Mouse (Mus musculus): Measurements from ENCODE around the gene Olfr279.
A peak's percentile ranks its signal among the peaks of the same experiment; 100 is the strongest.
"Not testable (repeated sequence)": the region's sequence is repeated elsewhere in the genome, so short reads cannot be mapped to it uniquely, and the experiment has no call there.

Olfr279 gene

GRCm38 (mm10) chr15:98512232-98512631 lies 20.0 kb downstream of the Olfr279 start:
- DNase-seq, result no peak

DNA sequence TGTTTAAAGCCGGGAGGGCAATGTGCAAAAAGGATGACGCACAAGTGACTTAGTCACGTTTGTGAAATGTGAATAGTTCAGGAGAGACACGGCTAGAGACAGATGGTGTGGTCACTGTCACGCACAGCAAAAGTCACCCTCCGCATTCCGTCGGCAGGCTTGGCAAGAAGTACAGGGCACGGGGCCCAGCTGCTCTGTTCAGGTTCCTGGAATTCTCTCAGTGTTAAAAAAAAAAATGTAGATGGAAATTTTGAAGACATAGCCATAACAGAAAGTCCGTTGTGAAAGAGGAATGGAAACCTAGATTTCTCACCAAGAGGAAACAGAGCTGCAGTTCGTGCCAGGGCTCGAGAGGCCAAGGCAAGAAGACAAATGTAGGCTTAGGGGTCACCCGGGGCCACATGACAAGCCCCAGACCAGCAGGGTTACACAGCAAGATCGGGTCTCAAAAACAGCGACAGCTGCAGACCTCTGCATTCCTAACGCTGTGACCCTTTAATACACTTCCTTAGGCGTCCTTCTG lies 20.7 kb downstream of the Olfr279 start:
- DNase-seq, result no peak

- DNase-seq, result not testable (repeated sequence)
These were observed 21.5 kb downstream of the Olfr279 start for GRCm38 (mm10) chr15:98513676-98514075.

DNA sequence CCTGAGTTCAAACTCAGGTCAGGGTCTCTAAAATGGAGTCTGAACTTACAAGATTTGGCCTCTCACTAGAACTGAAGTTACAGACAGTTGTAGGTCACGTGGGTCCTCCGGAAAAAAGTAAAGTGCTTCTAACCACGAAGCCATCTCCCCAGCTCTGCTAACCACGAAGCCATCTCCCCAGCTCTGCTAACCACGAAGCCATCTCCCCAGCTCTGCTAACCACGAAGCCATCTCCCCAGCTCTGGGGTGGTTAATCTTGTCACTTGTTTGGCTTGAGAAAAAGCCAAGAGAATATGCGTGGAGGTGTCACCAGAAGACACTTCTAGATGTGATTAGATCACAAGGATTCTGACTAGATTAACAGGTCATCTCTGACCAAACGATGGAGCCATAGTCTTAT lies 21.9 kb downstream of the Olfr279 start:
- no peak for DNase-seq

DNA sequence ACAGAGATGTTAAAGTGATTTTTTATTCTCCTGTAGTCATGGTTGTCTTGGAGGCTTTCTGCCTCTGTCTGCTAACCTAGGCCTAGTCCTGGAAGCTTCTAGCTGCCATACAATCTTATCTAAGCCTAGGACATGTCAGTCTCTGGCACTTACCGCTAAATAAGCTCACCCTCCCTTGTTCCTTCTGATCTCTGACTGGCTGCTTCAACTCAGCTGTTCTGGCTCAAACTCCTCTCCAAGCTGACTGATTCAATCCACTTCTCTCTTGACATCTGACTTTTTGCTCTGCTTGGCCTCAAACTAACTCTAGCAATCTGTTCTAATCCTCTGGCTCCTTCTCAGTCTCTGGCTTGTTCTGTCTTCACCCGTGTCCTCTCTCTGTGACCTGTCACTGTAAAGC lies 22.6 kb downstream of the Olfr279 start:
- DNase-seq, result not testable (repeated sequence)

DNA sequence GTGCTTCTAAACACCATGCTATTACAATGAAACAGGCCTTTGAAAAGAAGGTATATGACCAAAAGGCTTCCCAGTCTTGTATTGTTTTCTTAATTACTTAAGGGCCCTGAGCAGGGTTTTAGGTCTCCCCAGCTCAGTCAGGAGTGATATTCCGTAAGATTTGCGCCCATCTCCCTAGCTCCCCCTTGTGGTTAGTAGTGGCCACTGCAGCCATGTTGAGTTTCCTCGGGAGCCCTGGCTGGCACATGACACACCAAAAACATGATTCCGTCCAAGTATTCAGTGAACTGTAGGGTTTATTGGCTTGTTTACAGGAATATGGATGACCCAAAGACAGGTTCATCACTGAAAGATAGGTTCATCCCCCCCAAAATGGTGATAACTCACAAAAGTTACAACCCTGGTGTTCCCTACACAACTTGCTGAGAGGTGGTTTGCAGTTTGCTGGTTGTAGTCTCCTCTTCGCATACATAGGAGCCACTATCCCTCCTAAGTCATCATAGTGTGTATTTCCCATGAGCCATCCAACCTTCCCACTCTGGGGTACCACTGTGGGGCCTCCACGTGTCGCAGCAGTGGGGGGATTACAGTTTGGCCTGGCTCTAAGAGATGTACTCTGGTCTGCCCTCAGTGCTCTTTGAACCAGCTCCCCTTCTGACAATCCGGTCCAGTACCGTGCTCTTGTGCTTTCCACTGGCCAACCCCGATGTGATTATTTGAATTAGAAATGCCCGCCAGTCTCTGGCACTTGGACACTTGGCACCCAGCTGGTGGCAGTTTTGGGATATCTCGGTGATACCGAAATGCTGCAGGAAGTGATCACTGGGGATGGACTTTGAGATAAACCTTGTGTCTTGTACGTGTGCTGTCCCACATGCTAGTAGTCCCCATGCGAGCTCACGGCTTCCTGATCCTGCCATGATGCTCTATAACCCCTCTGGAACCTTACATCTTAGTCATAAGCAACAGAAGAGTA lies 25.5 kb downstream of the Olfr279 start:
- DNase-seq, result peak; percentile 34

- DNase-seq, result no peak
These were observed 29.0 kb downstream of the Olfr279 start for GRCm38 (mm10) chr15:98521245-98521644.

DNA sequence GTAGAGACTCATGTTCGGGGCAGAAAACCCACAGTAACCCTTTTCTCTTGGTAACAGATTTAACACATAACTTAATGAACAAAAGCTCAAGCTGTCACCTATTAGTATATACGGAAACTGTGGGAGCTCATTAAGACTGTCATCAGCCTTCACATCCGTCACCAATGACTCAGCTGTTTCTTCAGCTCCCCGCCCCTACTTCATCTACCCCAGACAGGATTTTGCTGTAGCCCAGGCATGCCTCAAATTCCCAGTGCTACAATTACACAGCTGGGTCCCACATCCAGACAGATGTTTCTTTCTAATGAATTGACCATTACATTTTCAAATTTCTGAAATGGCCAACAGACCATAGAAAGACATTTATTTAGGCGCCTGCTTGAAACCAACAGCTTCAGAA lies 33.9 kb downstream of the Olfr279 start:
- DNase-seq, result no peak

- DNase-seq, result no peak
These were observed 35.0 kb downstream of the Olfr279 start for GRCm38 (mm10) chr15:98527056-98527771.

DNA sequence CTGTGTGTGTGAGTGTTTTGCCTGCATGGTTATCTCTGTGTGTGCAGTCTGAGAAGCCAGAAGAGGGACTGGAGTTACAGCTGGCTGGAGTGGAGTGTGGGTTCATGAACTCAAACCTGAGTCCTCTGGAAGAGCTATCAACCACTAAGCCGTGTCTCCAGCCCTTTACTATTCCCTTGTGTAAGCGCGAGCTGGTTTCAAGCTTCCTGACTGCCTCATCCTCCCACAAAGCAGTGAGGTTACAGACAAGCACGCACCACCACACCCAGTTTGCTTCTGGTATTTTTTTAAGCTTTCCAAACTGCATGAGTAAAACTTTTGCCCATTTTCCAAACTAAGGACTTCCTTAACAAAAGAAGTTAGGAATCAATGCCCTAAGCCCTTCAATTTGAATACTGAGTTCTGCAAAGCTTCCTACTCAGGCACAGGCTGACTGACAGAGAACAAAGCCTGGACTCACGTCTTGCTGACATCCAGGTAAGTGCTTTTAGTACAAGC lies 35.9 kb downstream of the Olfr279 start:
- DNase-seq, result no peak

GRCm38 (mm10) chr15:98532281-98532680 lies 40.1 kb downstream of the Olfr279 start:
- DNase-seq, result no peak

GRCm38 (mm10) chr15:98533035-98533531 lies 40.9 kb downstream of the Olfr279 start:
- no peak for DNase-seq

DNA sequence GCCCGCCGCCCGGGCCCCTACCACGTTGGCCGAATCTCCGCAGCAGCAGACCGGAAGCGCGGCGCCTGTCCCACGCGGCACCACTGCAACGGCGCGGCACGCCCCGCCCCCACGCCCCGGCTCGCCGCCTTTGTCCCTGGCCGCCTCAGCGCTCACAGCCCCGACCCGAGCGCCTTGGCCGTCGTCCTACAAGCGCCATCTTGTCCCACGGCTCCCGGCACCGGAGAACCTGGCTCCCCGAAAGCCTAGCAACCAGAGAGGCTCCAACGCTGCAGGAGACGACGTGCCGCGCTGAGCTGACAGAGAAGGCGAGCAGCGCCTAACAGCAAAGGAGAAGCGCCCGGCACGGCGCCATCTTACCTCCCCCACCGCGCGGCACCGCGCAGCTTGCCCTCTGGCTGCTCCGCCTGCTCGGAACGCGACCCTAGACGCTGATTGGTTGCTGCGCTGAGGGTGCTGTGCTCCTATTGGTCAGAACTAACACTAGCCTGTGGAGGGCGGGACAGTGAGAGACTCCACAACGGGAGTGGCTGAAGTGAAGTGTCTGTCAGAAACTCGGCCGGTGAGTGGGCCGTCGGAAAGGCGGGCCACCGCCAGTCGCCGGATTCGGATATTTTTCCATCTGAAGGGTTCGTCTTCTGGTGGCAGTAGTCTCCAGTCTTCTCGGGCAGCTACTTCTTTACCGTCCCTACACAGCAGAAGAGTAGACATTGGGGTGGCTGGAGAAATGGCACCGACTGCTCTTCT lies 41.9 kb downstream of the Olfr279 start, which contains the start of gene Kansl2:
Gene Kansl2 (minus strand): TSS at position 384 of the 747 bp plus-strand sequence.
- DNase-seq, result peak; percentile 95

DNA sequence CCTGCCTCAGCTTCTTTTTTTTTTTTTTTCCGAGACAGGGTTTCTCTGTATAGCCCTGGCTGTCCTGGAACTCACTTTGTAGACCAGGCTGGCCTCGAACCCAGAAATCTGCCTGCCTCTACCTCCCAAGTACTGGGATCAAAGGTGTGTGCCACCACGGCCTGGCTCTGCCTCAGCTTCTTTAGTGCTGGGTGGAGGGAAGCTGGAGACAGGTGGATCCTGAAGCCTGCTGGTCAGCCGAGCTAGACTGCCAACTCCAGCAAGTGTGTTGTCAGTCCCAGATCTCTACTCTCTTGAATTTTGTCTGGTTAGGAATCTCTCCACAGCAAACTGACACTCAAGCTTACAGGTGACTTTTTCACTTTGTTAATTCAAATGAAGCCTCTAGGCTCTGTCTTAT lies 43.7 kb downstream of the Olfr279 start:
- DNase-seq, result no peak

DNA sequence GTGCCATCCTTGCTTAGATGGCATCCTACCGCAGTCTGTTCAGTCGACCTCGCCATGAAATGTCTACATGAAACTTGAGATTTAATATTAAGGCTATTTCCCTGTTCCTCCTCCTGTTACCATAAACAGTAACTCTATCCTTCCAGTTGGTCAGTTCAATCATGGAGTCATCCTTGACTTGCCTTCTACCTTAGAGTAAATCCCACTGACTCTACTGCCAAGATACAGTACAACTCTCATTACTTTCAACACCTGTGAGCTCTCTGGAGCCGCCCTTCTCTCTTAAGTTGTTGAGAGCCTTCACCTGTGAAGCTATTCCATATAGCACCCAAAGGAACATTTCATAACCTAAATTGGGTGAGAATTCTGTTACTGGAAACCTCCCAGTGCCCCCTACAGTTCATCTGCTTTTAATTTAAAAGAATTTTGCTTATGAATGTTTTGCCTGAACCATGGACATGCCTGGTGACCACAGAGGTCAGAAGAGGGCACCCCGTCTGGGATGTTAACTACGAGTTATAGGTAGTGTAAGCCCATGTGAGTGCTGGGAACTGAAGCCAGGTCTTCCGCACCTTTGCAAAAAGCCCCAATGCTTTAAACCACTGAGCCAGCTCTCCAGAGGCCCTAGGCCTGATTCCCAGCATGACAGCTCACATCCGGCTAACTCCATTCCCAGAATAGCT lies 44.8 kb downstream of the Olfr279 start:
- no peak for DNase-seq

DNA sequence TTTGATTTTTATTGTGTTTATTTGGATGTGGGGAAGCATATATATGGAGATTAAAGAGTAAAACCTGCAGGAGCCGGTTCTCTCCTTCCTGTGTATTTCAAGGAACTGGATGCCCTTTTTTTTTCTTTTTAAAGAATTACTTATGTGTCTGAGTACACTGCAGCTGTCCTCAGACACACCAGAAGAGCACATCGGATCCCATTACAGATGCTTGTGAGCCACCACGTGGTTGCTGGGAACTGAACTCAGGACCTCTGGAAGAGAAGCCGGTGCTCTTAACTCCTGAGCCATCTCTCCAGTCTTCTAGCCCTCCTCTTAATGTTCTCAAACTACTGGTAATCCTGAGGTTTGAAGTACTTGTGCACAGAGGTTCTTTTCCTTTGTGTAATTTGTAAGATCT lies 45.7 kb downstream of the Olfr279 start:
- DNase-seq, result no peak

GRCm38 (mm10) chr15:98541064-98541463 lies 48.9 kb downstream of the Olfr279 start:
- no peak for DNase-seq

DNA sequence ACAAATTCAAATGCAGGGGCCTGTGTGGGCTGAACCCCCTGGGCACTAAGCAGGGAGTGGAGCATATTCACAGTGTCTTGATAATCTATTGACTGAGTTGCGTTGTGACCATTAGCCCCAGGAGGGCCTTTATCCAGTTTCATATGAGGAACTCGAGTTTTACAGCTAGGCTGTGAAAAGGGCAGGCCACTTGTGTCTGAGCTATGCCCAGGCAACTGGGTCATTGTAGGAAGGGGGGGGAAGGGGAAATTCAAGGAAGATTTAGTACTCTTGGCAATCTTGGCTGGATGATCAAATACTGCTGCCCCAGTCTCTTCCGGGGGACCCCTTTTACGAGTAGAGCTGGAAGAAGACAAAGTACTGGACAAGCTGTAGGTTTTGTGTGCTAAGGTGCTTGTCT lies 51.1 kb downstream of the Olfr279 start:
- DNase-seq, result no peak

DNA sequence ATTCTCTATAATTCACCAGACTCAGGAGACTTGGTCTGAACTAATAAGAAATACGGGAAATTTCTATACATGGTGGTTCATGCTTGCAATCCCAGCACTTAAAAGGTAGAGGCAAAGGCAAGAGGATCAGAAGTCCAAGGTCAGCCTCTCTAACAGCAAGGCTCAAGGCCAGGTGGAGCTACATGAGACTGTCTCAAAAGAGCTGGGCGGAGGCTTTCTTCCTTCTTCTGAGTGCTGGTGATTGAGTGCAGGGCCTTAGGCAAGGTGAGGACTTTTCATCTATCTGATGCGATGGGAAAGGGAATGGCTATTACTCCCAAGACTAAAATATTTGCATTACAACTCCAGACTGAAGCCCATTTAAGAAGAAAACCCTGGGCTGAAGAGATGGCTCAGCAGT lies 52.9 kb downstream of the Olfr279 start:
- no peak for DNase-seq

DNA sequence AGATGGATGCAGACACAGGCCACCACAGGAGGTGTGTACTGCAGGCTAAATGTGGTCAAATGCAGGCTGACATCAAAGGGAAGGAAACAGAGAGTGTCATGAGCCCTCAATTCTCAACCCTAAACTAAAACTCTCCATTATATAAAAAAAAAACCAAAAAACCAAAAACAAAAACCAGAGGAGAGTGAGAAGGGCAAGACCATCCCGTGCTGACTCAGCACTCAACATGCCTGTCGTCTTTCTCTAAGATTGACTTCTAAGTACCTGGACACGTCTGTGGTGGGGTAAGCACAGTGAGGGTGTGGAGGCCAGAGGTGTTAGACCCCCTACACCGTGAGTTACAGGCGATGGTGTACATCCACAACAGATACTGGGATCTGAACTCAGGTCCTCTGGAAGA lies 54.6 kb downstream of the Olfr279 start:
- no peak for DNase-seq
